ENCODE assay signal across 9 mouse cellular contexts in the genomic region with DNA sequence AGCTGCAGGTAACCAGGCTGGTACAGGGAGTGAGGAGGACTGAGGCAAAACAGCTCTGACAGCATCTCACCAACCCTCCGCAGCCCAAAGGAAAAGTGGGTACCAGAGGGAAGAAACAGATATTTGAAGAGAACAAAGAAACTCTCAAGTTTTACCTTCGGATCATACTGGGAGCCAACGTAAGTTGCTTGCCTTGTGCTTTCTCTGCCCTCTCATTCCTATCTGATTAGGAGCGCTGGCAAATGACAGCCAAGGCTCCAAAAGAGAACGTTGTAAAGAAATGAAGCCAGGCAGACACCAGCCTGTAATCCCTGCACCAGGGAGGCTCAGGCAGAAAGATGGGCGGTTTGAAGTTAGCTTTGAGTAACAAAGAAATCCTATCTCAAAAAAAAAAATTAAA. TPM values are rescaled to one million over a fixed set of nuclear protein-coding genes. Genes with fewer than 3 reads are reported as not detected.
A peak's percentile ranks its signal among the peaks of the same experiment; 100 is the strongest.
DNase-seq lines count a peak whose midpoint lies in the region; ATAC-seq and TF ChIP-seq lines count a peak whose summit lies in the region.
"Had no signal": no experiment of that assay in that cellular context is flagged by ENCODE, and none has a peak within 500 bp of the region (broad histone marks: within the 10 kb centered on the region; RNA-seq: fewer than 3 reads in every experiment).

No protein-coding gene starts in this region.

- no peak for TF ChIP-seq POLR2A in embryonic fibroblast, embryonic 13.5 days (IDR thresholded peaks at IDR 0.05; ENCODE audit: low read depth, low read length)

- 21% methylated on average over 6 of the region's 6 CpGs for WGBS in lung, embryonic 15.5 days
- WGBS in limb, embryonic 10.5 days: 50% methylated on average over 6 of the region's 6 CpGs
- WGBS in neural tube, embryonic 15.5 days: 44% methylated on average over 6 of the region's 6 CpGs

- H3K4me2 ChIP-seq in lung, embryonic 15.5 days: peak overlapping the region; percentile 75
- H3K4me2 ChIP-seq in neural tube, embryonic 15.5 days: peak overlapping the region; percentile 77

- peaks cover 26% of the 10 kb centered on the region for H3K4me1 ChIP-seq in lung, embryonic 15.5 days
- H3K4me1 ChIP-seq in embryonic fibroblast, embryonic 13.5 days (ENCODE audit: control insufficient read depth, insufficient read depth, low read length): peaks cover 3% of the 10 kb centered on the region; the same call in 1 of the 2 replicates
- H3K4me1 ChIP-seq in limb, embryonic 10.5 days: peaks cover 18% of the 10 kb centered on the region
- H3K4me1 ChIP-seq in neural tube, embryonic 15.5 days: peaks cover 28% of the 10 kb centered on the region

- H3K9ac ChIP-seq in lung, embryonic 15.5 days: peak overlapping the region; percentile 83
- H3K9ac ChIP-seq in neural tube, embryonic 15.5 days (replicated peaks): peak overlapping the region; percentile 70

- no peaks in the 10 kb centered on the region for H3K9me3 ChIP-seq in lung, embryonic 15.5 days
- no peaks in the 10 kb centered on the region for H3K9me3 ChIP-seq in limb, embryonic 10.5 days (replicated peaks)
- H3K9me3 ChIP-seq in neural tube, embryonic 15.5 days (replicated peaks): no peaks in the 10 kb centered on the region

- no peaks in the 10 kb centered on the region for H3K27me3 ChIP-seq in lung, embryonic 15.5 days
- H3K27me3 ChIP-seq in limb, embryonic 10.5 days (ENCODE audit: low read depth, poor library complexity, severe bottlenecking): no peaks in the 10 kb centered on the region
- no peaks in the 10 kb centered on the region for H3K27me3 ChIP-seq in neural tube, embryonic 15.5 days (replicated peaks)

- DNase-seq in lung, postnatal 25 days (ENCODE audit: low spot score): no peak
- no peak for DNase-seq in limb, embryonic 10.5 days (ENCODE audit: low spot score)
- DNase-seq in ovary, postnatal 10 days (ENCODE audit: low spot score): no peak
- DNase-seq in ovary, postnatal 36 days (ENCODE audit: low spot score): no peak
- DNase-seq: kidney, adult 9 months had no signal

- ATAC-seq in lung, embryonic 15.5 days (ENCODE audit: borderline replicate concordance, extremely low read depth, low FRiP score, low TSS enrichment): no peak
- ATAC-seq in neural tube, embryonic 15.5 days (ENCODE audit: low FRiP score): no peak
- no peak for ATAC-seq in megakaryocyte-erythroid progenitor cell, adult 5-6 weeks (replicated peaks; ENCODE audit: low FRiP score, low TSS enrichment, poor library complexity, severe bottlenecking)

- peak overlapping the region; percentile 93 for H3K27ac ChIP-seq in lung, embryonic 15.5 days
- H3K27ac ChIP-seq in embryonic fibroblast, embryonic 13.5 days (ENCODE audit: insufficient read depth, low read length): peak overlapping the region; percentile 74; the same call in 1 of the 2 replicates
- peak overlapping the region; percentile 84 for H3K27ac ChIP-seq in limb, embryonic 10.5 days
- H3K27ac ChIP-seq in neural tube, embryonic 15.5 days (replicated peaks): peak overlapping the region; percentile 87

- peaks cover 46% of the 10 kb centered on the region for H3K36me3 ChIP-seq in lung, embryonic 15.5 days
- H3K36me3 ChIP-seq in limb, embryonic 10.5 days: peaks cover 56% of the 10 kb centered on the region
- H3K36me3 ChIP-seq in neural tube, embryonic 15.5 days: peaks cover 47% of the 10 kb centered on the region

- TF ChIP-seq CTCF in embryonic fibroblast, embryonic 13.5 days (IDR thresholded peaks at IDR 0.05; ENCODE audit: borderline replicate concordance, insufficient read depth, low read length): no peak

- peak overlapping the region; percentile 80 for H3K4me3 ChIP-seq in lung, embryonic 15.5 days
- peak overlapping the region; percentile 60 for H3K4me3 ChIP-seq in embryonic fibroblast, embryonic 13.5 days (ENCODE audit: insufficient read depth, low read length)
- H3K4me3 ChIP-seq in limb, embryonic 10.5 days: peak overlapping the region; percentile 75
- peak overlapping the region; percentile 76 for H3K4me3 ChIP-seq in neural tube, embryonic 15.5 days (replicated peaks)

RNA-seq across cellular contexts. Expression of a gene that starts 0.8 kb away (rescaled TPM):
- 110 and 116 TPM in 2 replicates for polyA plus RNA-seq in lung, embryonic 15.5 days (2015; fragmentation: Nextera tagmentation; extraction: Ambion mirVana)
- polyA plus RNA-seq in embryonic fibroblast, embryonic 13.5 days (2011; ENCODE audit: insufficient read length, low read depth, missing spikeins): 54.3 and 69.1 TPM in 2 replicates
- 102 and 105 TPM in 2 replicates for polyA plus RNA-seq in limb, embryonic 10.5 days (2016; fragmentation: Nextera tagmentation; extraction: Ambion mirVana)
- polyA plus RNA-seq in neural tube, embryonic 15.5 days (2015; fragmentation: Nextera tagmentation; extraction: Ambion mirVana): 141 and 159 TPM in 2 replicates
- total RNA-seq in megakaryocyte-erythroid progenitor cell, adult 5-6 weeks (2014; fragmentation: Nextera tagmentation): 86.9 and 175 TPM in 2 replicates
- 46.9 and 64.6 TPM in 2 replicates for total RNA-seq in megakaryocyte-erythroid progenitor cell, adult 5-6 weeks (2017)

RNA-seq across cellular contexts. Expression of a gene that starts 0.9 kb away (rescaled TPM):
- 1.6 and 2.8 TPM in 2 replicates for polyA plus RNA-seq in lung, embryonic 15.5 days (2015; fragmentation: Nextera tagmentation; extraction: Ambion mirVana)
- 1.2 and 1.6 TPM in 2 replicates for polyA plus RNA-seq in embryonic fibroblast, embryonic 13.5 days (2011; ENCODE audit: insufficient read length, low read depth, missing spikeins)
- 1.4 TPM in 2 replicates for polyA plus RNA-seq in limb, embryonic 10.5 days (2016; fragmentation: Nextera tagmentation; extraction: Ambion mirVana)
- 0.55 and 1.2 TPM in 2 replicates for polyA plus RNA-seq in neural tube, embryonic 15.5 days (2015; fragmentation: Nextera tagmentation; extraction: Ambion mirVana)
- total RNA-seq in megakaryocyte-erythroid progenitor cell, adult 5-6 weeks (2014; fragmentation: Nextera tagmentation): 8.3 and 9.8 TPM in 2 replicates
- total RNA-seq in megakaryocyte-erythroid progenitor cell, adult 5-6 weeks (2017): 4.8 TPM in 2 replicates

RNA-seq across cellular contexts. Expression of a gene that starts 20.8 kb away (rescaled TPM):
- polyA plus RNA-seq in lung, embryonic 15.5 days (2015; fragmentation: Nextera tagmentation; extraction: Ambion mirVana): 10.6 and 11.9 TPM in 2 replicates
- polyA plus RNA-seq in embryonic fibroblast, embryonic 13.5 days (2011; ENCODE audit: insufficient read length, low read depth, missing spikeins): 16.0 and 22.6 TPM in 2 replicates
- polyA plus RNA-seq in limb, embryonic 10.5 days (2016; fragmentation: Nextera tagmentation; extraction: Ambion mirVana): 2.2 TPM in 2 replicates
- polyA plus RNA-seq in neural tube, embryonic 15.5 days (2015; fragmentation: Nextera tagmentation; extraction: Ambion mirVana): 0.79 and 0.89 TPM in 2 replicates
- total RNA-seq in megakaryocyte-erythroid progenitor cell, adult 5-6 weeks (2014; fragmentation: Nextera tagmentation): 7.0 and 9.1 TPM in 2 replicates
- 0.99 and 8.2 TPM in 2 replicates for total RNA-seq in megakaryocyte-erythroid progenitor cell, adult 5-6 weeks (2017)

RNA-seq across cellular contexts. Expression of a gene that starts 21.6 kb away (rescaled TPM):
- 10.1 and 12.1 TPM in 2 replicates for polyA plus RNA-seq in lung, embryonic 15.5 days (2015; fragmentation: Nextera tagmentation; extraction: Ambion mirVana)
- polyA plus RNA-seq in embryonic fibroblast, embryonic 13.5 days (2011; ENCODE audit: insufficient read length, low read depth, missing spikeins): 1.6 and 2.5 TPM in 2 replicates
- polyA plus RNA-seq in limb, embryonic 10.5 days (2016; fragmentation: Nextera tagmentation; extraction: Ambion mirVana): 1.9 and 2.7 TPM in 2 replicates
- 1.1 and 4.7 TPM in 2 replicates for polyA plus RNA-seq in neural tube, embryonic 15.5 days (2015; fragmentation: Nextera tagmentation; extraction: Ambion mirVana)
- total RNA-seq in megakaryocyte-erythroid progenitor cell, adult 5-6 weeks (2014; fragmentation: Nextera tagmentation): 1.4 and 7.7 TPM in 2 replicates
- total RNA-seq in megakaryocyte-erythroid progenitor cell, adult 5-6 weeks (2017): 0.61 TPM in 1 of 2 replicates, not detected in the other

RNA-seq across cellular contexts. Expression of a gene that starts 21.7 kb away (rescaled TPM):
- polyA plus RNA-seq in lung, embryonic 15.5 days (2015; fragmentation: Nextera tagmentation; extraction: Ambion mirVana): 6.4 and 7.2 TPM in 2 replicates
- polyA plus RNA-seq in embryonic fibroblast, embryonic 13.5 days (2011; ENCODE audit: insufficient read length, low read depth, missing spikeins): 8.9 and 10.3 TPM in 2 replicates
- polyA plus RNA-seq in limb, embryonic 10.5 days (2016; fragmentation: Nextera tagmentation; extraction: Ambion mirVana): 4.5 and 6.3 TPM in 2 replicates
- polyA plus RNA-seq in neural tube, embryonic 15.5 days (2015; fragmentation: Nextera tagmentation; extraction: Ambion mirVana): 9.4 and 10.9 TPM in 2 replicates
- 0.22 TPM in 1 of 2 replicates, not detected in the other for total RNA-seq in megakaryocyte-erythroid progenitor cell, adult 5-6 weeks (2014; fragmentation: Nextera tagmentation)
- total RNA-seq in megakaryocyte-erythroid progenitor cell, adult 5-6 weeks (2017): 0.04 TPM in 1 of 2 replicates, not detected in the other
